Mouse (Mus musculus): ENCODE results near the gene Eif5a. TPM values are rescaled to one million over a fixed set of nuclear protein-coding genes. Genes with fewer than 3 reads are reported as not detected.

Gene Eif5a
- polyA plus RNA-seq, 1 experiment from 2014 or later, result 1,083 TPM

DNA sequence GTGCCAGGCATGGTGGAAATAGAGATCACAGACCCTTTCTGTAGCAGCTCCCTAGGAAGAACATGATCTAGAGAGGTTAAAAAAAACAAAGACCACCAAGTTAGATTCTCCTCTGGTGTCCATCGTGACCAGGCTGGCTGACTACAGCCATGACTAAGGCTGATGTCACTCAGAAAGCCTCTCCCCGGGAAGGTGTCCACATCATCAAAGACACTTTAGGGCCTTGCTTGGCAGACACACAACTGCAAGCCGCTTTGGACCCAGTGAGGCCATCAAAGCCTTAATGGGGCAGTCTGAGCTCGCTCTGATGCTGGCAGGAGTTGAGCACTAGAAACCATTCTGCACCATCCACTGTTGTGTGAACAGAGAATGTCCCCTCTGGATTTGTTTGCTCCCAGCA is 49.3 kb downstream of the Eif5a start:
- Histone ChIP-seq H3K36me3 (ENCODE audit: control insufficient read depth, insufficient read depth, low read length) (no peaks in the 10 kb centered on the region), H3K27ac (replicated peaks; ENCODE audit: low read depth, low read length) (no peak overlapping the region), H3K27me3 (ENCODE audit: control insufficient read depth, insufficient read depth, low read length) (no peaks in the 10 kb centered on the region), H3K4me2 (ENCODE audit: low read length) (no peak overlapping the region), H3K9me3 (ENCODE audit: control insufficient read depth, low read length) (no peaks in the 10 kb centered on the region), H3K9ac (replicated peaks; ENCODE audit: low read length) (no peak overlapping the region), H3K4me1 (ENCODE audit: control insufficient read depth, insufficient read depth, low read length) (no peaks in the 10 kb centered on the region), H3K4me3 (replicated peaks; ENCODE audit: low read depth, low read length) (no peak overlapping the region)
- WGBS, result 82% methylated on average over 4 of the region's 4 CpGs
- ATAC-seq (ENCODE audit: low FRiP score, low TSS enrichment) (no peak), DNase-seq (no peak)

GRCm38 (mm10) chr11:69871822-69872221 is 49.9 kb downstream of the Eif5a start:
- ATAC-seq (ENCODE audit: low FRiP score, low TSS enrichment) (no peak), DNase-seq (no peak)
- H3K4me2 ChIP-seq (ENCODE audit: low read length), result no peak overlapping the region
- no peak overlapping the region for H3K27ac ChIP-seq (replicated peaks; ENCODE audit: low read depth, low read length)
- no peak overlapping the region for H3K9ac ChIP-seq (replicated peaks; ENCODE audit: low read length)
- no peaks in the 10 kb centered on the region for H3K27me3 ChIP-seq (ENCODE audit: control insufficient read depth, insufficient read depth, low read length)
- no peak overlapping the region for H3K4me3 ChIP-seq (replicated peaks; ENCODE audit: low read depth, low read length)
- H3K4me1 ChIP-seq (ENCODE audit: control insufficient read depth, insufficient read depth, low read length), result no peaks in the 10 kb centered on the region
- no peaks in the 10 kb centered on the region for H3K36me3 ChIP-seq (ENCODE audit: control insufficient read depth, insufficient read depth, low read length)
- WGBS, result 85% methylated on average over 7 of the region's 7 CpGs
- H3K9me3 ChIP-seq (ENCODE audit: control insufficient read depth, low read length), result no peaks in the 10 kb centered on the region

GRCm38 (mm10) chr11:69870289-69871069 is 51.3 kb downstream of the Eif5a start:
- no peaks in the 10 kb centered on the region for H3K4me1 ChIP-seq (ENCODE audit: control insufficient read depth, insufficient read depth, low read length)
- DNase-seq (no peak), ATAC-seq (ENCODE audit: low FRiP score, low TSS enrichment) (no peak)
- no peak overlapping the region for H3K9ac ChIP-seq (replicated peaks; ENCODE audit: low read length)
- no peaks in the 10 kb centered on the region for H3K9me3 ChIP-seq (ENCODE audit: control insufficient read depth, low read length)
- H3K4me3 ChIP-seq (replicated peaks; ENCODE audit: low read depth, low read length), result no peak overlapping the region
- H3K27ac ChIP-seq (replicated peaks; ENCODE audit: low read depth, low read length), result no peak overlapping the region
- H3K36me3 ChIP-seq (ENCODE audit: control insufficient read depth, insufficient read depth, low read length), result no peaks in the 10 kb centered on the region
- no peaks in the 10 kb centered on the region for H3K27me3 ChIP-seq (ENCODE audit: control insufficient read depth, insufficient read depth, low read length)
- WGBS, result 96% methylated on average over 2 of the region's 2 CpGs
- H3K4me2 ChIP-seq (ENCODE audit: low read length), result no peak overlapping the region

- ATAC-seq (ENCODE audit: low FRiP score, low TSS enrichment), result no peak
- Histone ChIP-seq H3K27me3 (ENCODE audit: control insufficient read depth, insufficient read depth, low read length) (no peaks in the 10 kb centered on the region), H3K4me3 (replicated peaks; ENCODE audit: low read depth, low read length) (no peak overlapping the region), H3K36me3 (ENCODE audit: control insufficient read depth, insufficient read depth, low read length) (no peaks in the 10 kb centered on the region), H3K9me3 (ENCODE audit: control insufficient read depth, low read length) (no peaks in the 10 kb centered on the region), H3K4me2 (ENCODE audit: low read length) (no peak overlapping the region), H3K4me1 (ENCODE audit: control insufficient read depth, insufficient read depth, low read length) (no peaks in the 10 kb centered on the region), H3K27ac (replicated peaks; ENCODE audit: low read depth, low read length) (no peak overlapping the region), H3K9ac (replicated peaks; ENCODE audit: low read length) (no peak overlapping the region)
- WGBS, result 71% methylated on average over 9 of the region's 9 CpGs
- DNase-seq, result no peak
These were observed 54.4 kb downstream of the Eif5a start for GRCm38 (mm10) chr11:69867335-69867734.

Small RNA genes within 50 kb of the gene (microRNA-seq; reads per million reads assigned to microRNA genes)
- gene Mir6924, result not detected

Other genes with a start within 250 kb of the Eif5a start
- gene Eif4a1, start 249.5 kb downstream of the Eif5a start, polyA plus RNA-seq (2014; fragmentation: Nextera tagmentation; extraction: Ambion mirVana), result 707 and 863 TPM in 2 replicates
- gene Senp3, start 239.9 kb downstream of the Eif5a start, polyA plus RNA-seq (2014; fragmentation: Nextera tagmentation; extraction: Ambion mirVana), result 93.3 and 103 TPM in 2 replicates
- gene Tnfsf13, start 236.2 kb downstream of the Eif5a start, polyA plus RNA-seq (2014; fragmentation: Nextera tagmentation; extraction: Ambion mirVana), result 0.16 and 0.25 TPM in 2 replicates
- gene Tnfsf12, start 226.1 kb downstream of the Eif5a start, polyA plus RNA-seq (2014; fragmentation: Nextera tagmentation; extraction: Ambion mirVana), result 1.6 and 3.0 TPM in 2 replicates
- gene Tnfsfm13, start 225.9 kb downstream of the Eif5a start, polyA plus RNA-seq (2014; fragmentation: Nextera tagmentation; extraction: Ambion mirVana), result 0.51 and 1.1 TPM in 2 replicates
- gene Polr2a, start 163.3 kb downstream of the Eif5a start, polyA plus RNA-seq (2014; fragmentation: Nextera tagmentation; extraction: Ambion mirVana), result 20.0 and 30.7 TPM in 2 replicates
- 0.14 TPM in 1 of 2 replicates, not detected in the other for gene Slc35g3, start 160.0 kb downstream of the Eif5a start, polyA plus RNA-seq (2014; fragmentation: Nextera tagmentation; extraction: Ambion mirVana)
- gene Zbtb4, start 156.0 kb downstream of the Eif5a start, polyA plus RNA-seq (2014; fragmentation: Nextera tagmentation; extraction: Ambion mirVana), result 3.8 and 4.2 TPM in 2 replicates
- 0.80 and 1.3 TPM in 2 replicates for gene Chrnb1, start 126.0 kb downstream of the Eif5a start, polyA plus RNA-seq (2014; fragmentation: Nextera tagmentation; extraction: Ambion mirVana)
- gene Fgf11, start 120.1 kb downstream of the Eif5a start, polyA plus RNA-seq (2014; fragmentation: Nextera tagmentation; extraction: Ambion mirVana), result 3.2 and 3.6 TPM in 2 replicates
- 0.58 and 0.82 TPM in 2 replicates for gene Tmem102, start 116.3 kb downstream of the Eif5a start, polyA plus RNA-seq (2014; fragmentation: Nextera tagmentation; extraction: Ambion mirVana)
- gene Gm39566, start 106.7 kb downstream of the Eif5a start, polyA plus RNA-seq (2014; fragmentation: Nextera tagmentation; extraction: Ambion mirVana), result not detected in 2 replicates
- gene Spem2, start 103.5 kb downstream of the Eif5a start, polyA plus RNA-seq (2014; fragmentation: Nextera tagmentation; extraction: Ambion mirVana), result not detected in 2 replicates
- gene Spem1, start 99.8 kb downstream of the Eif5a start, polyA plus RNA-seq (2014; fragmentation: Nextera tagmentation; extraction: Ambion mirVana), result 0.49 and 0.85 TPM in 2 replicates
- 25.1 and 32.4 TPM in 2 replicates for gene Nlgn2, start 84.2 kb downstream of the Eif5a start, polyA plus RNA-seq (2014; fragmentation: Nextera tagmentation; extraction: Ambion mirVana)
- gene Tmem256, start 83.4 kb downstream of the Eif5a start, polyA plus RNA-seq (2014; fragmentation: Nextera tagmentation; extraction: Ambion mirVana), result 313 and 417 TPM in 2 replicates
- 41.3 and 51.9 TPM in 2 replicates for gene Plscr3, start 75.6 kb downstream of the Eif5a start, polyA plus RNA-seq (2014; fragmentation: Nextera tagmentation; extraction: Ambion mirVana)
- not detected in 2 replicates for gene Tnk1, start 63.2 kb downstream of the Eif5a start, polyA plus RNA-seq (2014; fragmentation: Nextera tagmentation; extraction: Ambion mirVana)
- gene Tmem95, start 43.9 kb downstream of the Eif5a start, polyA plus RNA-seq (2014; fragmentation: Nextera tagmentation; extraction: Ambion mirVana), result not detected in 2 replicates
- 0.74 and 1.0 TPM in 2 replicates for gene Kctd11, start 40.6 kb downstream of the Eif5a start, polyA plus RNA-seq (2014; fragmentation: Nextera tagmentation; extraction: Ambion mirVana)
- gene Acap1, start 26.4 kb downstream of the Eif5a start, polyA plus RNA-seq (2014; fragmentation: Nextera tagmentation; extraction: Ambion mirVana), result 0.17 and 0.30 TPM in 2 replicates
- 9.4 and 13.0 TPM in 2 replicates for gene 2810408A11Rik, start 21.0 kb downstream of the Eif5a start, polyA plus RNA-seq (2014; fragmentation: Nextera tagmentation; extraction: Ambion mirVana)
- 27.5 and 29.0 TPM in 2 replicates for gene Neurl4, start 20.9 kb downstream of the Eif5a start, polyA plus RNA-seq (2014; fragmentation: Nextera tagmentation; extraction: Ambion mirVana)
- gene Gps2, start 8.1 kb downstream of the Eif5a start, polyA plus RNA-seq (2014; fragmentation: Nextera tagmentation; extraction: Ambion mirVana), result 56.4 and 62.4 TPM in 2 replicates
- gene Ybx2, start 13.8 kb upstream of the Eif5a start, polyA plus RNA-seq (2014; fragmentation: Nextera tagmentation; extraction: Ambion mirVana), result 4.3 and 10.4 TPM in 2 replicates
- 2.2 and 4.5 TPM in 2 replicates for gene Slc2a4, start 26.2 kb upstream of the Eif5a start, polyA plus RNA-seq (2014; fragmentation: Nextera tagmentation; extraction: Ambion mirVana)
- gene Cldn7, start 42.8 kb upstream of the Eif5a start, polyA plus RNA-seq (2014; fragmentation: Nextera tagmentation; extraction: Ambion mirVana), result 0.20 TPM in 1 of 2 replicates, not detected in the other
- 24.4 and 39.0 TPM in 2 replicates for gene Ctdnep1, start 59.2 kb upstream of the Eif5a start, polyA plus RNA-seq (2014; fragmentation: Nextera tagmentation; extraction: Ambion mirVana)
- gene Elp5, start 60.6 kb upstream of the Eif5a start, polyA plus RNA-seq (2014; fragmentation: Nextera tagmentation; extraction: Ambion mirVana), result 162 and 193 TPM in 2 replicates
- gene Gabarap, start 69.2 kb upstream of the Eif5a start, polyA plus RNA-seq (2014; fragmentation: Nextera tagmentation; extraction: Ambion mirVana), result 616 and 626 TPM in 2 replicates
- 41.3 and 48.9 TPM in 2 replicates for gene Phf23, start 73.8 kb upstream of the Eif5a start, polyA plus RNA-seq (2014; fragmentation: Nextera tagmentation; extraction: Ambion mirVana)
- 22.9 and 23.0 TPM in 2 replicates for gene Dvl2, start 78.6 kb upstream of the Eif5a start, polyA plus RNA-seq (2014; fragmentation: Nextera tagmentation; extraction: Ambion mirVana)
- 43.2 and 49.6 TPM in 2 replicates for gene Acadvl, start 93.5 kb upstream of the Eif5a start, polyA plus RNA-seq (2014; fragmentation: Nextera tagmentation; extraction: Ambion mirVana)
- 33.1 and 41.0 TPM in 2 replicates for gene Dlg4, start 95.0 kb upstream of the Eif5a start, polyA plus RNA-seq (2014; fragmentation: Nextera tagmentation; extraction: Ambion mirVana)
- gene Asgr1, start 132.1 kb upstream of the Eif5a start, polyA plus RNA-seq (2014; fragmentation: Nextera tagmentation; extraction: Ambion mirVana), result 0.26 and 1.4 TPM in 2 replicates
- gene Asgr2, start 170.7 kb upstream of the Eif5a start, polyA plus RNA-seq (2014; fragmentation: Nextera tagmentation; extraction: Ambion mirVana), result not detected in 2 replicates
- gene Mgl2, start 208.4 kb upstream of the Eif5a start, polyA plus RNA-seq (2014; fragmentation: Nextera tagmentation; extraction: Ambion mirVana), result 0.75 TPM in 1 of 2 replicates, not detected in the other
- gene Clec10a, start 234.2 kb upstream of the Eif5a start, polyA plus RNA-seq (2014; fragmentation: Nextera tagmentation; extraction: Ambion mirVana), result 1.4 TPM in 1 of 2 replicates, not detected in the other